Mouse (Mus musculus) bone marrow macrophage, adult 2 months (primary cell): ENCODE results near the gene Adamts7.

ENCODE experiments used
- CTCF ChIP-seq: IDR thresholded peaks from 2 replicates; pipeline ENCODE4 v1.5.1; 2012; ENCODE audit warnings: low read depth, mild to moderate bottlenecking, low read length, moderate library complexity
- POLR2A ChIP-seq: IDR thresholded peaks from 2 replicates; pipeline ENCODE4 v1.6.1; 2012; ENCODE audit warnings: mild to moderate bottlenecking, low read depth, low read length, borderline replicate concordance

DNA sequence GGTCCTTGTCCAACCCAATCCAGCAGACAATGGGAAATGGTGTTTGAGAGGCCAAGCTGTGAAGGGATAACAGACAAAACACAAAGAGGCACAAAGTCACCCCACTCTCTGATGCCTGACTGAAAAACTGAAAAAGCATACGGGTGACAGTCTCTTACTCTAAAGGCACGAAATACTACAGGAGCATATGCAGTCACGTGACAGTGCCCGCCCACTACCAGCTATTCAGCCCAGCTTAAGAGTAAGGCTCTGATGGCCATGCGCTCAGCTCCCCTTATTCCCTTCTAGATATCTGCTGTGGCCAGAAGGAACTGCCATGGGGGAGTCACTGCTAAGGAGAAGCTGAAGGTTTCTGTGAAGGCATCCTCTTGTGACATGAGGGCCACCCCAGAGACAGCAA lies 82.9 kb downstream of the Adamts7 start:
- no peak for TF ChIP-seq POLR2A
- TF ChIP-seq CTCF = no peak
